Mouse (Mus musculus) embryonic facial prominence, embryonic 13.5 days (tissue): Measurements from ENCODE around the gene Camkk2. TPM values are rescaled to one million over a fixed set of nuclear protein-coding genes. Genes with fewer than 3 reads are reported as not detected.

Experiments
- ATAC-seq: fragments of 200-750 bp; cut with Nextera tagmentation; 2 replicates; pipeline ENCODE4 v1.8.0; 2017; ENCODE audit warnings: low read depth; ENCODE audit not compliant: insufficient number of reproducible peaks, insufficient read depth, low FRiP score, low TSS enrichment
- H3K27ac ChIP-seq: fragments of 300-500 bp; sonication (generic); 2 replicates; pipeline ENCODE4 v1.5.1; 2015; ENCODE audit warnings: moderate library complexity, mild to moderate bottlenecking, inconsistent platforms
- H3K27me3 ChIP-seq: fragments of 300-500 bp; sonication (generic); 2 replicates; pipeline ENCODE4 v1.6.1; 2015; ENCODE audit warnings: mild to moderate bottlenecking, inconsistent platforms
- H3K36me3 ChIP-seq: fragments of 300-500 bp; sonication (generic); 2 replicates; pipeline ENCODE4 v1.6.1; 2015; ENCODE audit warnings: mild to moderate bottlenecking, inconsistent platforms
- H3K4me1 ChIP-seq: fragments of 300-500 bp; sonication (generic); 2 replicates; pipeline ENCODE4 v1.6.1; 2015; ENCODE audit warnings: inconsistent platforms
- H3K4me2 ChIP-seq: fragments of 300-500 bp; sonication (generic); 2 replicates; pipeline ENCODE4 v1.6.1; 2015; ENCODE audit warnings: moderate library complexity, mild to moderate bottlenecking, inconsistent platforms
- H3K4me3 ChIP-seq: fragments of 300-500 bp; sonication (generic); 2 replicates; pipeline ENCODE4 v1.5.1; 2015; ENCODE audit warnings: mild to moderate bottlenecking, inconsistent platforms
- H3K9ac ChIP-seq: fragments of 300-500 bp; sonication (generic); 2 replicates; pipeline ENCODE4 v1.6.1; 2015; ENCODE audit warnings: mild to moderate bottlenecking, inconsistent platforms
- H3K9me3 ChIP-seq: fragments of 300-500 bp; sonication (generic); 2 replicates; pipeline ENCODE4 v1.6.1; 2016; ENCODE audit warnings: inconsistent platforms
- WGBS: fragments of 180-500 bp; shearing (Covaris S2); methylation state at CpG from one replicate; pipeline ENCODE4 v1.1.7; 2015; ENCODE audit warnings: mixed read lengths; 5-methylcytosine and 5-hydroxymethylcytosine counted together
- polyA plus RNA-seq: library from polyadenylated mRNA; unstranded; fragments of >200 nt; fragmentation: Nextera tagmentation; extraction: Ambion mirVana; gene quantifications from 2 replicates; pipeline ENCODE4 v1.2.1, GENCODE M21; 2015

The Camkk2 gene
- polyA plus RNA-seq, 1 experiment from 2014 or later, result 47.3 TPM

- Histone ChIP-seq H3K27me3 (no peaks in the 10 kb centered on the region), H3K4me3 (peak overlapping the region; percentile 77), H3K9ac (peak overlapping the region; percentile 83), H3K9me3 (no peaks in the 10 kb centered on the region), H3K4me1 (peaks cover 16% of the 10 kb centered on the region; the same call in 1 of the 2 replicates), H3K36me3 (no peaks in the 10 kb centered on the region), H3K27ac (peak overlapping the region; percentile 77), H3K4me2 (peak overlapping the region; percentile 92)
- under 1% methylated on average over 54 of the region's 55 CpGs for WGBS
- peak; percentile 38 for ATAC-seq
Measured at GRCm38 (mm10) chr5:122778231-122779226, 680 bp downstream of the Camkk2 start.

- Histone ChIP-seq H3K4me2 (no peak overlapping the region), H3K9ac (no peak overlapping the region), H3K36me3 (peaks cover 9% of the 10 kb centered on the region; the same call in 1 of the 2 replicates), H3K27me3 (no peaks in the 10 kb centered on the region), H3K4me1 (peaks cover 16% of the 10 kb centered on the region; the same call in 1 of the 2 replicates), H3K4me3 (no peak overlapping the region), H3K9me3 (no peaks in the 10 kb centered on the region), H3K27ac (no peak overlapping the region)
- WGBS, result 45% methylated on average over 2 of the region's 2 CpGs
- no peak for ATAC-seq
Measured at GRCm38 (mm10) chr5:122777322-122777721, 1.9 kb downstream of the Camkk2 start.

GRCm38 (mm10) chr5:122775646-122776286 lies 3.4 kb downstream of the Camkk2 start:
- Histone ChIP-seq H3K27ac (no peak overlapping the region), H3K4me3 (no peak overlapping the region), H3K27me3 (no peaks in the 10 kb centered on the region), H3K9ac (no peak overlapping the region), H3K4me2 (no peak overlapping the region), H3K4me1 (peaks cover 24% of the 10 kb centered on the region), H3K36me3 (peaks cover 11% of the 10 kb centered on the region; the same call in 1 of the 2 replicates), H3K9me3 (no peaks in the 10 kb centered on the region)
- no peak for ATAC-seq
- 71% methylated on average over 14 of the region's 14 CpGs for WGBS

GRCm38 (mm10) chr5:122774743-122775611 lies 4.2 kb downstream of the Camkk2 start:
- H3K9me3 ChIP-seq, result no peaks in the 10 kb centered on the region
- no peak overlapping the region for H3K4me2 ChIP-seq
- H3K27me3 ChIP-seq, result no peaks in the 10 kb centered on the region
- H3K27ac ChIP-seq, result no peak overlapping the region
- peaks cover 25% of the 10 kb centered on the region for H3K4me1 ChIP-seq
- WGBS, result 79% methylated on average over 28 of the region's 28 CpGs
- no peak for ATAC-seq
- no peak overlapping the region for H3K4me3 ChIP-seq
- 0 out of 2 replicates have a peak overlapping the region, but pooled peaks have one; percentile 21 for H3K9ac ChIP-seq
- peaks cover 11% of the 10 kb centered on the region; the same call in 1 of the 2 replicates for H3K36me3 ChIP-seq

GRCm38 (mm10) chr5:122773756-122774155 lies 5.5 kb downstream of the Camkk2 start:
- Histone ChIP-seq H3K9ac (no peak overlapping the region), H3K9me3 (no peaks in the 10 kb centered on the region), H3K4me1 (peaks cover 23% of the 10 kb centered on the region), H3K27me3 (no peaks in the 10 kb centered on the region), H3K4me3 (no peak overlapping the region), H3K4me2 (no peak overlapping the region), H3K36me3 (peaks cover 20% of the 10 kb centered on the region), H3K27ac (no peak overlapping the region)
- WGBS, result 82% methylated on average over 11 of the region's 11 CpGs
- no peak for ATAC-seq

- no peak for ATAC-seq
- peaks cover 14% of the 10 kb centered on the region for H3K4me1 ChIP-seq
- no peak overlapping the region for H3K4me2 ChIP-seq
- H3K27ac ChIP-seq, result peak overlapping the region; percentile 81; the same call in 1 of the 2 replicates
- WGBS, result 88% methylated on average over 9 of the region's 9 CpGs
- H3K9ac ChIP-seq, result no peak overlapping the region; the same call in 1 of the 2 replicates
- no peaks in the 10 kb centered on the region for H3K27me3 ChIP-seq
- H3K4me3 ChIP-seq, result no peak overlapping the region
- H3K36me3 ChIP-seq, result peaks cover 25% of the 10 kb centered on the region
- H3K9me3 ChIP-seq, result no peaks in the 10 kb centered on the region
Measured at GRCm38 (mm10) chr5:122771428-122771827, 7.8 kb downstream of the Camkk2 start.

GRCm38 (mm10) chr5:122770806-122771261 lies 8.4 kb downstream of the Camkk2 start:
- Histone ChIP-seq H3K9me3 (no peaks in the 10 kb centered on the region), H3K27me3 (no peaks in the 10 kb centered on the region), H3K4me3 (no peak overlapping the region), H3K4me1 (peaks cover 14% of the 10 kb centered on the region), H3K4me2 (peak overlapping the region; percentile 0; the same call in 1 of the 2 replicates), H3K27ac (peak overlapping the region; percentile 81), H3K9ac (peak overlapping the region; percentile 62), H3K36me3 (peaks cover 25% of the 10 kb centered on the region)
- 55% methylated on average over 10 of the region's 10 CpGs for WGBS
- no peak for ATAC-seq

GRCm38 (mm10) chr5:122770304-122770703 lies 8.9 kb downstream of the Camkk2 start:
- ATAC-seq, result no peak
- H3K9me3 ChIP-seq, result no peaks in the 10 kb centered on the region
- peak overlapping the region; percentile 81 for H3K27ac ChIP-seq
- H3K9ac ChIP-seq, result peak overlapping the region; percentile 62
- peaks cover 25% of the 10 kb centered on the region for H3K36me3 ChIP-seq
- no peaks in the 10 kb centered on the region for H3K27me3 ChIP-seq
- no peak overlapping the region for H3K4me3 ChIP-seq
- H3K4me2 ChIP-seq, result peak overlapping the region; percentile 0; the same call in 1 of the 2 replicates
- peaks cover 14% of the 10 kb centered on the region for H3K4me1 ChIP-seq
- WGBS, result 39% methylated on average over 7 of the region's 7 CpGs

GRCm38 (mm10) chr5:122769101-122769568 lies 10.1 kb downstream of the Camkk2 start:
- Histone ChIP-seq H3K4me1 (peaks cover 14% of the 10 kb centered on the region), H3K4me2 (no peak overlapping the region), H3K9ac (no peak overlapping the region), H3K27ac (no peak overlapping the region), H3K36me3 (peaks cover 26% of the 10 kb centered on the region), H3K4me3 (no peak overlapping the region), H3K9me3 (no peaks in the 10 kb centered on the region), H3K27me3 (no peaks in the 10 kb centered on the region)
- no peak for ATAC-seq
- 89% methylated on average over 15 of the region's 15 CpGs for WGBS

- Histone ChIP-seq H3K36me3 (peaks cover 28% of the 10 kb centered on the region), H3K4me2 (no peak overlapping the region), H3K27ac (no peak overlapping the region), H3K4me3 (no peak overlapping the region), H3K9me3 (no peaks in the 10 kb centered on the region), H3K27me3 (no peaks in the 10 kb centered on the region), H3K9ac (no peak overlapping the region), H3K4me1 (peaks cover 14% of the 10 kb centered on the region)
- 88% methylated on average over 11 of the region's 11 CpGs for WGBS
- ATAC-seq, result no peak
Measured at GRCm38 (mm10) chr5:122767283-122767682, 11.9 kb downstream of the Camkk2 start.
